ENCODE assay signal across 7 mouse cellular contexts in genomic region chr3:135402201-135402658, GRCm38 (mm10). TPM values are rescaled to one million over a fixed set of nuclear protein-coding genes. Genes with fewer than 3 reads are reported as not detected.
DNase-seq lines count a peak whose midpoint lies in the region; ATAC-seq and TF ChIP-seq lines count a peak whose summit lies in the region.

No protein-coding gene starts in this region.

- ATAC-seq in granulocyte monocyte progenitor cell, adult 5-6 weeks (replicated peaks; ENCODE audit: poor library complexity, severe bottlenecking): peak; percentile 98
- ATAC-seq in intestine, postnatal 0 days: peak; percentile 82
- ATAC-seq in midbrain, embryonic 13.5 days: peak; percentile 88

- H3K27me3 ChIP-seq in intestine, postnatal 0 days (replicated peaks; ENCODE audit: control insufficient read depth, insufficient read depth, low read length): no peaks in the 10 kb centered on the region
- no peaks in the 10 kb centered on the region for H3K27me3 ChIP-seq in limb, embryonic 10.5 days (ENCODE audit: low read depth, poor library complexity, severe bottlenecking)
- no peaks in the 10 kb centered on the region for H3K27me3 ChIP-seq in midbrain, embryonic 13.5 days
- no peaks in the 10 kb centered on the region for H3K27me3 ChIP-seq in small intestine, adult 2 months (ENCODE audit: control insufficient read depth, insufficient read depth, low read length)

- WGBS in intestine, postnatal 0 days: 3% methylated on average over 10 of the region's 10 CpGs
- WGBS in limb, embryonic 10.5 days: 17% methylated on average over 10 of the region's 10 CpGs
- 16% methylated on average over 10 of the region's 10 CpGs for WGBS in midbrain, embryonic 13.5 days
- WGBS in small intestine, adult 2 months: 2% methylated on average over 10 of the region's 10 CpGs

- H3K27ac ChIP-seq in intestine, postnatal 0 days (ENCODE audit: low read depth, low read length): no peak overlapping the region
- no peak overlapping the region for H3K27ac ChIP-seq in limb, embryonic 10.5 days
- no peak overlapping the region; the same call in 1 of the 2 replicates for H3K27ac ChIP-seq in midbrain, embryonic 13.5 days
- no peak overlapping the region for H3K27ac ChIP-seq in small intestine, adult 2 months (ENCODE audit: insufficient read depth, low read depth, low read length)

- H3K4me3 ChIP-seq in intestine, postnatal 0 days (ENCODE audit: low read depth, low read length): no peak overlapping the region
- no peak overlapping the region for H3K4me3 ChIP-seq in limb, embryonic 10.5 days
- no peak overlapping the region for H3K4me3 ChIP-seq in midbrain, embryonic 13.5 days (replicated peaks)
- H3K4me3 ChIP-seq in small intestine, adult 2 months (ENCODE audit: low read depth, low read length): no peak overlapping the region

- H3K36me3 ChIP-seq in intestine, postnatal 0 days (ENCODE audit: control insufficient read depth, insufficient read depth): peaks cover 13% of the 10 kb centered on the region; the same call in 1 of the 2 replicates
- peaks cover 23% of the 10 kb centered on the region for H3K36me3 ChIP-seq in limb, embryonic 10.5 days
- peaks cover 15% of the 10 kb centered on the region for H3K36me3 ChIP-seq in midbrain, embryonic 13.5 days
- H3K36me3 ChIP-seq in small intestine, adult 2 months (ENCODE audit: control insufficient read depth, insufficient read depth, low read length): no peaks in the 10 kb centered on the region

- peak; percentile 98 for TF ChIP-seq CTCF in intestine, postnatal 0 days (IDR thresholded peaks at IDR 0.05; ENCODE audit: low read depth)
- peak; percentile 85; the same call in 1 of the 2 replicates for TF ChIP-seq CTCF in small intestine, adult 2 months (IDR thresholded peaks at IDR 0.05; ENCODE audit: extremely low read depth, insufficient read length, insufficient replicate concordance, low read depth, low read length)

- no peaks in the 10 kb centered on the region for H3K4me1 ChIP-seq in intestine, postnatal 0 days (replicated peaks; ENCODE audit: control insufficient read depth, insufficient read depth, low read length)
- peaks cover 4% of the 10 kb centered on the region for H3K4me1 ChIP-seq in limb, embryonic 10.5 days
- H3K4me1 ChIP-seq in midbrain, embryonic 13.5 days (replicated peaks): peaks cover 16% of the 10 kb centered on the region
- peaks cover 3% of the 10 kb centered on the region; the same call in 1 of the 2 replicates for H3K4me1 ChIP-seq in small intestine, adult 2 months (ENCODE audit: control insufficient read depth, insufficient read depth, insufficient read length, low read length)

- no peak overlapping the region for H3K4me2 ChIP-seq in intestine, postnatal 0 days (replicated peaks; ENCODE audit: low read depth)
- no peak overlapping the region for H3K4me2 ChIP-seq in midbrain, embryonic 13.5 days (replicated peaks)

- H3K9ac ChIP-seq in intestine, postnatal 0 days (ENCODE audit: low read depth, low read length): no peak overlapping the region
- H3K9ac ChIP-seq in midbrain, embryonic 13.5 days (replicated peaks): no peak overlapping the region

- TF ChIP-seq POLR2A in small intestine, adult 2 months (IDR thresholded peaks at IDR 0.05; ENCODE audit: low read depth, low read length): no peak

- peak; percentile 85 to 89 for DNase-seq in adrenal gland, adult 18-20 months (ENCODE audit: low spot score in 2 of 2)
- DNase-seq in embryo, embryonic 11.5 days (ENCODE audit: low read depth, low spot score): peak; percentile 71
- peak; percentile 85 for DNase-seq in limb, embryonic 10.5 days (ENCODE audit: low spot score)

- H3K9me3 ChIP-seq in intestine, postnatal 0 days (ENCODE audit: control insufficient read depth): no peaks in the 10 kb centered on the region
- no peaks in the 10 kb centered on the region for H3K9me3 ChIP-seq in limb, embryonic 10.5 days (replicated peaks)
- no peaks in the 10 kb centered on the region for H3K9me3 ChIP-seq in midbrain, embryonic 13.5 days

RNA-seq across cellular contexts. Expression of gene Cisd2, which starts 21.5 kb away (rescaled TPM):
- total RNA-seq in adrenal gland, adult 18-20 months (2021): 10 to 100 TPM; 25.7 to 37.3 TPM
- 47.6 and 60.6 TPM in 2 replicates for total RNA-seq in granulocyte monocyte progenitor cell, adult 5-6 weeks (2014; fragmentation: Nextera tagmentation)
- total RNA-seq in granulocyte monocyte progenitor cell, adult 5-6 weeks (2017): 35.9 and 48.9 TPM in 2 replicates
- 41.6 and 44.3 TPM in 2 replicates for polyA plus RNA-seq in intestine, postnatal 0 days (2015; fragmentation: Nextera tagmentation; extraction: Ambion mirVana)
- 66.4 and 75.3 TPM in 2 replicates for polyA plus RNA-seq in limb, embryonic 10.5 days (2016; fragmentation: Nextera tagmentation; extraction: Ambion mirVana)
- polyA plus RNA-seq in midbrain, embryonic 13.5 days (2015; fragmentation: Nextera tagmentation; extraction: Ambion mirVana): 78.8 and 80.7 TPM in 2 replicates
- polyA plus RNA-seq in small intestine, adult 2 months (2012; rRNA removed): 12.4 and 26.6 TPM in 2 replicates

RNA-seq across cellular contexts. Expression of gene Ube2d3, which starts 35.7 kb away (rescaled TPM):
- total RNA-seq in adrenal gland, adult 18-20 months (2021): 100 to 1,000 TPM; 391 to 441 TPM
- total RNA-seq in granulocyte monocyte progenitor cell, adult 5-6 weeks (2014; fragmentation: Nextera tagmentation): 413 and 488 TPM in 2 replicates
- total RNA-seq in granulocyte monocyte progenitor cell, adult 5-6 weeks (2017): 457 and 710 TPM in 2 replicates
- polyA plus RNA-seq in intestine, postnatal 0 days (2015; fragmentation: Nextera tagmentation; extraction: Ambion mirVana): 383 and 404 TPM in 2 replicates
- polyA plus RNA-seq in limb, embryonic 10.5 days (2016; fragmentation: Nextera tagmentation; extraction: Ambion mirVana): 530 and 546 TPM in 2 replicates
- 433 and 444 TPM in 2 replicates for polyA plus RNA-seq in midbrain, embryonic 13.5 days (2015; fragmentation: Nextera tagmentation; extraction: Ambion mirVana)
- polyA plus RNA-seq in small intestine, adult 2 months (2012; rRNA removed): 192 and 259 TPM in 2 replicates

RNA-seq across cellular contexts. Expression of gene Slc9b1, which starts 54.4 kb away (rescaled TPM):
- under 1 TPM in 1 of 2 experiments, not detected in 1; 0.36 TPM for total RNA-seq in adrenal gland, adult 18-20 months (2021)
- total RNA-seq in granulocyte monocyte progenitor cell, adult 5-6 weeks (2014; fragmentation: Nextera tagmentation): not detected in 2 replicates
- total RNA-seq in granulocyte monocyte progenitor cell, adult 5-6 weeks (2017): 0.22 and 0.36 TPM in 2 replicates
- polyA plus RNA-seq in intestine, postnatal 0 days (2015; fragmentation: Nextera tagmentation; extraction: Ambion mirVana): 0.24 TPM in 1 of 2 replicates, not detected in the other
- polyA plus RNA-seq in limb, embryonic 10.5 days (2016; fragmentation: Nextera tagmentation; extraction: Ambion mirVana): 0.11 and 0.30 TPM in 2 replicates
- polyA plus RNA-seq in midbrain, embryonic 13.5 days (2015; fragmentation: Nextera tagmentation; extraction: Ambion mirVana): 0.17 and 0.28 TPM in 2 replicates
- polyA plus RNA-seq in small intestine, adult 2 months (2012; rRNA removed): not detected in 2 replicates
